Mouse (Mus musculus) midbrain, postnatal 0 days (tissue): Measurements from ENCODE around the gene Med15. TPM values are rescaled to one million over a fixed set of nuclear protein-coding genes. Genes with fewer than 3 reads are reported as not detected.
"Not testable (repeated sequence)": the region's sequence is repeated elsewhere in the genome, so short reads cannot be mapped to it uniquely, and the experiment has no call there.

Experiments used
- ATAC-seq: fragments of 200-750 bp; cut with Nextera tagmentation; 2 replicates; pipeline ENCODE4 v1.8.0; 2017; ENCODE audit warnings: moderate number of reproducible peaks, mild to moderate bottlenecking, moderate TSS enrichment, moderate library complexity; ENCODE audit not compliant: low FRiP score
- DNase-seq: peaks from one replicate; pipeline ENCODE4 v3.0.0-alpha.2; 2015; ENCODE audit warnings: low spot score
- H3K27ac ChIP-seq: fragments of 300-500 bp; sonication (generic); 2 replicates; pipeline ENCODE4 v1.5.1; 2014; ENCODE audit warnings: low read depth, mild to moderate bottlenecking, low read length, mixed read lengths
- H3K27me3 ChIP-seq: fragments of 300-500 bp; sonication (generic); 2 replicates; pipeline ENCODE4 v1.6.1; 2014; ENCODE audit warnings: low read length, control low read depth, mixed read lengths; ENCODE audit not compliant: insufficient read depth
- H3K36me3 ChIP-seq: fragments of 300-500 bp; sonication (generic); 2 replicates; pipeline ENCODE4 v1.6.1; 2014; ENCODE audit warnings: low read length, control low read depth, mixed read lengths; ENCODE audit not compliant: insufficient read depth
- H3K4me1 ChIP-seq: fragments of 300-500 bp; sonication (generic); 2 replicates; pipeline ENCODE4 v1.6.1; 2014; ENCODE audit warnings: mild to moderate bottlenecking, control low read depth, antibody characterized with exemption, low read length, mixed read lengths; ENCODE audit not compliant: insufficient read depth
- H3K4me2 ChIP-seq: fragments of 300-500 bp; sonication (generic); 2 replicates; pipeline ENCODE4 v1.6.1; 2014; ENCODE audit warnings: low read depth, mild to moderate bottlenecking, low read length, mixed read lengths; ENCODE audit not compliant: poor library complexity, severe bottlenecking
- H3K4me3 ChIP-seq: fragments of 300-500 bp; sonication (generic); 2 replicates; pipeline ENCODE4 v1.5.1; 2014; ENCODE audit warnings: low read depth, mild to moderate bottlenecking, low read length, moderate library complexity
- H3K9ac ChIP-seq: fragments of 300-500 bp; sonication (generic); replicated peaks from 2 replicates; pipeline ENCODE4 v1.6.1; 2014; ENCODE audit warnings: mild to moderate bottlenecking, low read length, moderate library complexity, mixed read lengths; ENCODE audit not compliant: poor library complexity, severe bottlenecking
- H3K9me3 ChIP-seq: fragments of 300-500 bp; sonication (generic); 2 replicates; pipeline ENCODE4 v1.6.1; 2016; ENCODE audit warnings: low read length, control low read depth
- CTCF ChIP-seq: IDR thresholded peaks from 2 replicates; pipeline ENCODE4 v1.5.1; 2016; ENCODE audit warnings: antibody characterized with exemption, mild to moderate bottlenecking
- WGBS: fragments of 180-500 bp; shearing (Covaris S2); extraction: QIAGEN DNeasy Blood & Tissue Kit; methylation state at CpG from one replicate; pipeline ENCODE4 v1.1.7; 2014; 5-methylcytosine and 5-hydroxymethylcytosine counted together
- polyA plus RNA-seq: library from polyadenylated mRNA; unstranded; fragments of >200 nt; fragmentation: Nextera tagmentation; extraction: Ambion mirVana; gene quantifications from 2 replicates; pipeline ENCODE4 v1.2.1, GENCODE M21; 2015
- total RNA-seq: library from RNA; depleted of rRNA; stranded (reverse); fragments of >200 nt; gene quantifications from 2 replicates; pipeline ENCODE4 v1.2.3, GENCODE M21; 2014

The Med15 gene
- total and polyA plus RNA-seq, 2 experiments from 2014 or later: 49.3 to 58.3 TPM

DNA sequence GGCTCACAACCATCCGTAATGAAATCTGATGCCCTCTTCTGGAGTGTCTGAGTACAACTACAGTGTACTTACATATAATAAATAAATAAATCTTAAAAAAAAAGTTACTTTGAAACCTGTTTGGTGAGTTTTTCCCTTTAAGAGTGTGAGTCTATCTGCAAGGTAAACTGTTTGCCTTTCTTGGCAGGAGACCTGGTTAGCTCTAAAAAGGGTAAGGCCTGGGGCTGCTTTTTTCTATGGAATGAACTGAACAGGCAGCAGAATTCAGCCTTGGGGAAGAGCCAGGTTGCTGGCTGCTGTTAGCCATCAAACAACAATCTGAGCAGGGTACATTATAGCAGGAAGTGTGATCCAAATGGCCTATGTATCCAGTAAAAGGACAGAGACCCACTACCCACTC is 10.1 kb upstream of the Med15 start:
- WGBS: 90% methylated on average over 1 of the region's 1 CpGs
- Histone ChIP-seq H3K9ac (no peak overlapping the region), H3K27me3 (no peaks in the 10 kb centered on the region), H3K4me2 (no peak overlapping the region), H3K9me3 (no peaks in the 10 kb centered on the region), H3K36me3 (no peaks in the 10 kb centered on the region), H3K27ac (no peak overlapping the region), H3K4me3 (no peak overlapping the region), H3K4me1 (no peaks in the 10 kb centered on the region)
- DNase-seq (no peak), ATAC-seq (no peak)
- TF ChIP-seq CTCF: no peak

DNA sequence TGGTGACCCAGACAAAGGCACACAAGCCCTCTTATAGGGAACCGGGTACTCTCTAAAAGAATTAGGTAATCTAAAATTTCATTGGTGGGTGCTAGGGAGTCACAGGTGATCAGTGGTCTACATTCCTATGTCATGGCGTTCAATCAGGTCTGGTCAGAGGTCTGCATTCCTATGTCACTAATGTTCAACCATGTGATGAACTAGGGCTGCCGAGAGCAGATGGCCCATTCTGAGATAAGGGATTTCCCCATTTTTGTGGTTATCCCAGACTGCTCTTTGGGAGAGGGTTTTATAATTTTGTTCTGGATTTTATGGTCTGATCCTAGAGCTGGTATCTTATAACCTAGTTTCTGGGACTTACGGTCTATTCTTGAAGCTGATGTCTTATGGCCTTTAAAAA is 7.4 kb upstream of the Med15 start:
- no peaks in the 10 kb centered on the region for H3K36me3 ChIP-seq
- no peak overlapping the region for H3K4me3 ChIP-seq
- WGBS: 87% methylated on average over 4 of the region's 4 CpGs
- no peak overlapping the region for H3K27ac ChIP-seq
- DNase-seq: no peak
- no peaks in the 10 kb centered on the region for H3K9me3 ChIP-seq
- no peak overlapping the region for H3K9ac ChIP-seq
- no peak for TF ChIP-seq CTCF
- ATAC-seq: no peak
- H3K27me3 ChIP-seq: no peaks in the 10 kb centered on the region
- no peaks in the 10 kb centered on the region for H3K4me1 ChIP-seq
- H3K4me2 ChIP-seq: no peak overlapping the region

DNA sequence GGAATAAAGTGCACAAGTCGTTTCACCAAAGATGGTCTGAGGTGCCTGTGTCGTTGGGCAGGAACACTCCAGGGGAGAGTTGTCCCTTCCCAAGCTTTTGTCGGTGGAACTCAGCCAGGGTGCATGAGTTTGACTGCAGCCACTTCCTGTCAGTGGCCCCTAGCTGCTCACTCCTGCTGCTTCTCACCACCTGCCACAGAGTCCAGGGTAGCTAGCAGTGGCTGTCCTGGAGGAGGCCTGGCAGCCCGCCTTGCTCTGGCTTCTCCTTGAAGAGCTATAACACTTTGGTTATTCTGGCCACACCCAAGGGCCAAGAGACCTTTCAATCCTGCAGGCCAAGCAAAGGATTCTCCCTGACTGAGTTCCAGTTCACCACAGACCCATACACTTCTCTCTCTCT is 3.5 kb upstream of the Med15 start:
- Histone ChIP-seq H3K9me3 (no peaks in the 10 kb centered on the region), H3K4me2 (no peak overlapping the region), H3K27me3 (no peaks in the 10 kb centered on the region), H3K4me3 (no peak overlapping the region), H3K9ac (no peak overlapping the region), H3K36me3 (no peaks in the 10 kb centered on the region), H3K27ac (no peak overlapping the region), H3K4me1 (no peaks in the 10 kb centered on the region)
- 63% methylated on average over 4 of the region's 4 CpGs for WGBS
- ATAC-seq: no peak
- no peak for DNase-seq
- no peak for TF ChIP-seq CTCF

DNA sequence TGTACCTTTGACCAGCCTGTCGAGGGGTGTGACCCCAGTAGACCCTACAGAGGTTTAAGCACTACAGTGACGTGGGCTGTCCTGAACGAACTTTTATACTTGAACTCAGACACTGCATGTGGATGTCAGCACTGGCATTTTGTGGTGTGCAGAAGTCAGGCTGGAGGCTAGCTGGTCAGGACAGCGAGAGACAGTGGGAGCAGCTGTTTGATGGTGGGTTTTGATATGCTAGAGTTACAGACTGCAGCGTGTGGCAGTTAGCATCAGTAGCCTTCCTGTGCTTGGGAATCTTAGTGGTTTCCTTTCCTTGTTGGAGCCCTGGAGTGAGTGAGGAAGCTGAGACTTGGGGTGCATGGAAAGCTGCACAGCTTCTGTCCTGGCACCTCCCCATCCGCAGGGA is 2.2 kb upstream of the Med15 start:
- WGBS: 84% methylated on average over 6 of the region's 6 CpGs
- ATAC-seq, H3K4me2 ChIP-seq: not testable (repeated sequence)

DNA sequence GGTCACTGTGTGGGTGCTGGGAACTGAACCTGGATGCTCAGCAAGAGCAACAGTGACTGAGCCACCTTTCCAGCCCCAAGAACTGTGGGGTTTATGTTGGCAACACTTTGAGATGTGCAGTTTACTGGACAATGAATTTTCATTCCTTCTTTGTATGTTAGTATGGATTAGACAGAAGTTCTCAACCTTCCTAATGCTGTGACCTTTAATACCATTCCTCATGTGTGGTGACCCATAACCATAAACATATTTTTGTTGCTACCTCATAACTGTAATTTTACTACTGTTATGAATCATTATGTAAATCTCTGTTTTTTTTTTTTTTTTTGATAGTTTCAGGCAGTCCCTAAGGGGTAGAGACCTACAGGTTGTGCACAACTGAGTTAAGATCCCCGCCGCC is 955 bp upstream of the Med15 start:
- ATAC-seq (no peak), DNase-seq (no peak)
- Histone ChIP-seq H3K4me3 (no peak overlapping the region), H3K9me3 (no peaks in the 10 kb centered on the region), H3K27ac (no peak overlapping the region), H3K4me1 (no peaks in the 10 kb centered on the region), H3K36me3 (no peaks in the 10 kb centered on the region), H3K9ac (no peak overlapping the region), H3K27me3 (no peaks in the 10 kb centered on the region), H3K4me2 (peak overlapping the region; percentile 30)
- 72% methylated on average over 2 of the region's 2 CpGs for WGBS
- no peak for TF ChIP-seq CTCF

More for the DNA sequence above, 2.2 kb upstream of the Med15 start:
- DNase-seq, H3K36me3 ChIP-seq, H3K9me3 ChIP-seq, H3K4me3 ChIP-seq, H3K27ac ChIP-seq, H3K9ac ChIP-seq, H3K27me3 ChIP-seq, H3K4me1 ChIP-seq: not testable (repeated sequence)

DNA sequence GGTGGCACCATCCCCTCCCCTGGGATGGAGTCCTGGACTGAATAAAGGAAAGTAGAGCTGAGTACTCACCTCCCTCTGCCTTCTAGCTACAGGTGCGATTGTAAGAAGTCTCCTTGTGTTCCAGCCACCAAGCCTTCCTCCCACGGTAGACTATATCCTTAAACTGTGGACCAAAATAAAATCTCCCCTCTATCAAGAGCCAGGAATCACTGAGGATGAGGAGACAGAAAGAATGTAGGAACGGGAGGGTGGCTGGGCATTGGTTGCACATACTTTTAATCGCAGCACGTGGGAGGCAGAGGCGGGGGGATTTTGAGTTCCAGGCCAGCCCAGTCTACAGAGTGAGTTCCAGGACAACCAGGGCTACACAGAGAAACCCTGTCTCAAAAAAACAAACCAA is 260 bp downstream of the Med15 start:
- H3K9ac ChIP-seq: no peak overlapping the region
- H3K4me3 ChIP-seq: no peak overlapping the region
- H3K4me2 ChIP-seq: no peak overlapping the region
- H3K9me3 ChIP-seq: no peaks in the 10 kb centered on the region
- no peaks in the 10 kb centered on the region for H3K27me3 ChIP-seq
- ATAC-seq (no peak), DNase-seq (no peak)
- H3K4me1 ChIP-seq: no peaks in the 10 kb centered on the region
- WGBS: 74% methylated on average over 6 of the region's 6 CpGs
- no peaks in the 10 kb centered on the region for H3K36me3 ChIP-seq
- no peak for TF ChIP-seq CTCF
- no peak overlapping the region for H3K27ac ChIP-seq

DNA sequence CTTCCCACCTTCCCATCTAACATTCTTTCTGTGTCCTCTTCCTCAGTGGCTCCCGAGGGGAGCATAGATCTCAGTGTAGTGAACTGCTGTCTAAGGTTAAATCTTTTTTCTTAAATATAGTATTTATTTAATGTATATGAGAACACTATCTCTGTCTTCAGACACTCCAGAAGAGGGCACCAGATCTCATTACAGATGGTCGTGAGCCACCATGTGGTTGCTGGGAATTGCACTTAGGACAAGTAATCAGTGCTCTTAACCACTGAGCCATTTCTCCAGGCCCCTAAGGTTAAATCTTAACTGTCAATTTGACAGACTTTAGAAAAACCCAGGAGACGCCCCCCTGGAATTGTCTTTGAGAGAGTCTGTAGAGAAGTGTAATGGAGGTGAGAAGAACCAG is 670 bp downstream of the Med15 start:
- H3K27me3 ChIP-seq: no peaks in the 10 kb centered on the region
- no peak overlapping the region for H3K27ac ChIP-seq
- H3K4me2 ChIP-seq: no peak overlapping the region
- 41% methylated on average over 3 of the region's 3 CpGs for WGBS
- peak; percentile 26 for TF ChIP-seq CTCF
- H3K4me3 ChIP-seq: no peak overlapping the region
- H3K4me1 ChIP-seq: no peaks in the 10 kb centered on the region
- H3K36me3 ChIP-seq: no peaks in the 10 kb centered on the region
- H3K9ac ChIP-seq: no peak overlapping the region
- no peaks in the 10 kb centered on the region for H3K9me3 ChIP-seq
- ATAC-seq: no peak
- DNase-seq: no peak
